8 mouse cellular contexts compared by ENCODE assay signal in the genomic region with DNA sequence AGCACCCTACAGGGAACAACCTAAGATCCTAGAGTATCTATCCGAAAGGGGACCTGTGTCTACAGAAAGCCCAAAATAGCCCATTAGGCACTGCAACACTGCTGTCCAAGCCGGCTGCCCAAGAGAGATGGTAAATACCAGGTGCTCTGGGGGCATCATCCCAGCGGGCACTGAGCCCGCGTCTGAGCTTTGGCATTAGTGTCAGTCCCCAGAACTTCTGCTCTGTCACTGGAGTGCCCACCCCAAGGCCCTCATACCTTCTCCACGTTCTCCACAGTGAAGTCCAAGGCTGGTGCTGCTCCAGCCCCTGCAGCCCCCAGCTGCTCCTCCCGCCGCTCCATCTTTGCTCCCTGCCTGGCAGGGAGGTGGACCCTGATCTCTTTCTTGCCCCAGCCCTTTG. TPM values are rescaled to one million over a fixed set of nuclear protein-coding genes. Genes with fewer than 3 reads are reported as not detected.
DNase-seq lines count a peak whose midpoint lies in the region; ATAC-seq and TF ChIP-seq lines count a peak whose summit lies in the region.

No protein-coding gene starts in this region.

- TF ChIP-seq EP300 in lung, postnatal 0 days (IDR thresholded peaks at IDR 0.05), result no peak

- peak overlapping the region; percentile 67 for H3K4me3 ChIP-seq in lung, postnatal 0 days (ENCODE audit: low read depth, low read length)
- H3K4me3 ChIP-seq in embryonic facial prominence, embryonic 13.5 days, result peak overlapping the region; percentile 66
- H3K4me3 ChIP-seq in hindbrain, embryonic 13.5 days, result peak overlapping the region; percentile 92
- peak overlapping the region; percentile 83 for H3K4me3 ChIP-seq in midbrain, embryonic 16.5 days (ENCODE audit: low read depth, low read length)

- no peak for TF ChIP-seq CTCF in lung, postnatal 0 days (IDR thresholded peaks at IDR 0.05)

- DNase-seq in lung, postnatal 0 days (ENCODE audit: low spot score), result no peak
- DNase-seq in lung, postnatal 4 days, result no peak
- DNase-seq in right cerebral cortex, postnatal 25 days, result no peak
- DNase-seq in right cerebral cortex, adult 18-20 months, result no peak
- DNase-seq in embryo, embryonic 9.5 days (ENCODE audit: extremely low spot score), result no peak

- no peaks in the 10 kb centered on the region for H3K9me3 ChIP-seq in lung, postnatal 0 days (ENCODE audit: low read length)
- no peaks in the 10 kb centered on the region for H3K9me3 ChIP-seq in embryonic facial prominence, embryonic 13.5 days
- no peaks in the 10 kb centered on the region for H3K9me3 ChIP-seq in hindbrain, embryonic 13.5 days
- H3K9me3 ChIP-seq in midbrain, embryonic 16.5 days (replicated peaks; ENCODE audit: control insufficient read depth, low read length, poor library complexity, severe bottlenecking), result no peaks in the 10 kb centered on the region

- no peak for ATAC-seq in lung, postnatal 0 days
- no peak for ATAC-seq in embryonic facial prominence, embryonic 13.5 days (ENCODE audit: insufficient number of reproducible peaks, insufficient read depth, low FRiP score, low TSS enrichment, low read depth)
- ATAC-seq in hindbrain, embryonic 13.5 days (ENCODE audit: low FRiP score), result peak; percentile 7; the same call in 1 of the 2 replicates
- ATAC-seq in midbrain, embryonic 16.5 days, result peak; percentile 5; the same call in 1 of the 2 replicates

- 13% methylated on average over 8 of the region's 8 CpGs for WGBS in lung, postnatal 0 days
- 10% methylated on average over 8 of the region's 8 CpGs for WGBS in embryonic facial prominence, embryonic 13.5 days
- 15% methylated on average over 8 of the region's 8 CpGs for WGBS in hindbrain, embryonic 13.5 days
- 16% methylated on average over 8 of the region's 8 CpGs for WGBS in midbrain, embryonic 16.5 days

- H3K4me2 ChIP-seq in lung, postnatal 0 days (replicated peaks; ENCODE audit: low read depth, low read length), result peak overlapping the region; percentile 97
- H3K4me2 ChIP-seq in embryonic facial prominence, embryonic 13.5 days, result peak overlapping the region; percentile 100
- peak overlapping the region; percentile 100 for H3K4me2 ChIP-seq in hindbrain, embryonic 13.5 days
- peak overlapping the region; percentile 99 for H3K4me2 ChIP-seq in midbrain, embryonic 16.5 days (ENCODE audit: low read length)

- no peak overlapping the region for H3K27ac ChIP-seq in lung, postnatal 0 days (ENCODE audit: low read length)
- H3K27ac ChIP-seq in embryonic facial prominence, embryonic 13.5 days, result 0 out of 2 replicates have a peak overlapping the region, but pooled peaks have one; percentile 7
- H3K27ac ChIP-seq in hindbrain, embryonic 13.5 days, result no peak overlapping the region; the same call in 1 of the 2 replicates
- no peak overlapping the region for H3K27ac ChIP-seq in midbrain, embryonic 16.5 days (ENCODE audit: low read length)

- H3K9ac ChIP-seq in lung, postnatal 0 days (replicated peaks; ENCODE audit: low read depth), result peak overlapping the region; percentile 60
- H3K9ac ChIP-seq in embryonic facial prominence, embryonic 13.5 days, result peak overlapping the region; percentile 84
- peak overlapping the region; percentile 97 for H3K9ac ChIP-seq in hindbrain, embryonic 13.5 days
- H3K9ac ChIP-seq in midbrain, embryonic 16.5 days (ENCODE audit: low read depth, low read length), result peak overlapping the region; percentile 85

- no peaks in the 10 kb centered on the region for H3K27me3 ChIP-seq in lung, postnatal 0 days (replicated peaks; ENCODE audit: insufficient read depth, low read length)
- H3K27me3 ChIP-seq in embryonic facial prominence, embryonic 13.5 days, result no peaks in the 10 kb centered on the region
- no peaks in the 10 kb centered on the region for H3K27me3 ChIP-seq in hindbrain, embryonic 13.5 days
- H3K27me3 ChIP-seq in midbrain, embryonic 16.5 days (ENCODE audit: control insufficient read depth, insufficient read depth, low read depth, low read length), result no peaks in the 10 kb centered on the region

- no peaks in the 10 kb centered on the region for H3K36me3 ChIP-seq in lung, postnatal 0 days (ENCODE audit: insufficient read depth, low read length)
- H3K36me3 ChIP-seq in embryonic facial prominence, embryonic 13.5 days, result peaks cover 29% of the 10 kb centered on the region
- H3K36me3 ChIP-seq in hindbrain, embryonic 13.5 days, result peaks cover 21% of the 10 kb centered on the region
- peaks cover 2% of the 10 kb centered on the region; the same call in 1 of the 2 replicates for H3K36me3 ChIP-seq in midbrain, embryonic 16.5 days (ENCODE audit: control insufficient read depth, insufficient read depth, low read length)

- H3K4me1 ChIP-seq in lung, postnatal 0 days (ENCODE audit: insufficient read depth, low read depth, low read length), result peaks cover 24% of the 10 kb centered on the region; the same call in 1 of the 2 replicates
- H3K4me1 ChIP-seq in embryonic facial prominence, embryonic 13.5 days, result peaks cover 41% of the 10 kb centered on the region
- H3K4me1 ChIP-seq in hindbrain, embryonic 13.5 days (replicated peaks), result peaks cover 60% of the 10 kb centered on the region
- peaks cover 45% of the 10 kb centered on the region for H3K4me1 ChIP-seq in midbrain, embryonic 16.5 days (ENCODE audit: control insufficient read depth, insufficient read depth, low read length)

RNA-seq across cellular contexts. Expression of a gene that starts 0.8 kb away (rescaled TPM):
- 32.1 and 35.6 TPM in 2 replicates for polyA plus RNA-seq in lung, postnatal 0 days (2015; fragmentation: Nextera tagmentation; extraction: Ambion mirVana)
- polyA plus RNA-seq in embryonic facial prominence, embryonic 13.5 days (2015; fragmentation: Nextera tagmentation; extraction: Ambion mirVana), result 46.0 and 47.3 TPM in 2 replicates
- polyA plus RNA-seq in hindbrain, embryonic 13.5 days (2015; fragmentation: Nextera tagmentation; extraction: Ambion mirVana), result 64.4 and 74.5 TPM in 2 replicates
- 66.9 and 69.5 TPM in 2 replicates for polyA plus RNA-seq in midbrain, embryonic 16.5 days (2015; fragmentation: Nextera tagmentation; extraction: Ambion mirVana)

RNA-seq across cellular contexts. Expression of a gene that starts 15.5 kb away (rescaled TPM):
- polyA plus RNA-seq in lung, postnatal 0 days (2015; fragmentation: Nextera tagmentation; extraction: Ambion mirVana), result 3.2 and 3.5 TPM in 2 replicates
- 3.1 and 3.6 TPM in 2 replicates for polyA plus RNA-seq in embryonic facial prominence, embryonic 13.5 days (2015; fragmentation: Nextera tagmentation; extraction: Ambion mirVana)
- polyA plus RNA-seq in hindbrain, embryonic 13.5 days (2015; fragmentation: Nextera tagmentation; extraction: Ambion mirVana), result 0.78 and 0.84 TPM in 2 replicates
- 0.75 and 0.92 TPM in 2 replicates for polyA plus RNA-seq in midbrain, embryonic 16.5 days (2015; fragmentation: Nextera tagmentation; extraction: Ambion mirVana)

RNA-seq across cellular contexts. Expression of a gene that starts 22.2 kb away (rescaled TPM):
- polyA plus RNA-seq in lung, postnatal 0 days (2015; fragmentation: Nextera tagmentation; extraction: Ambion mirVana), result 7.8 and 8.6 TPM in 2 replicates
- 19.2 and 20.2 TPM in 2 replicates for polyA plus RNA-seq in embryonic facial prominence, embryonic 13.5 days (2015; fragmentation: Nextera tagmentation; extraction: Ambion mirVana)
- 24.0 and 24.8 TPM in 2 replicates for polyA plus RNA-seq in hindbrain, embryonic 13.5 days (2015; fragmentation: Nextera tagmentation; extraction: Ambion mirVana)
- 21.2 and 23.1 TPM in 2 replicates for polyA plus RNA-seq in midbrain, embryonic 16.5 days (2015; fragmentation: Nextera tagmentation; extraction: Ambion mirVana)

RNA-seq across cellular contexts. Expression of a gene that starts 26.9 kb away (rescaled TPM):
- 346 TPM in 2 replicates for polyA plus RNA-seq in lung, postnatal 0 days (2015; fragmentation: Nextera tagmentation; extraction: Ambion mirVana)
- polyA plus RNA-seq in embryonic facial prominence, embryonic 13.5 days (2015; fragmentation: Nextera tagmentation; extraction: Ambion mirVana), result 183 and 186 TPM in 2 replicates
- 485 and 492 TPM in 2 replicates for polyA plus RNA-seq in hindbrain, embryonic 13.5 days (2015; fragmentation: Nextera tagmentation; extraction: Ambion mirVana)
- 581 and 673 TPM in 2 replicates for polyA plus RNA-seq in midbrain, embryonic 16.5 days (2015; fragmentation: Nextera tagmentation; extraction: Ambion mirVana)

RNA-seq across cellular contexts. Expression of a gene that starts 30.7 kb away (rescaled TPM):
- 7.2 and 7.7 TPM in 2 replicates for polyA plus RNA-seq in lung, postnatal 0 days (2015; fragmentation: Nextera tagmentation; extraction: Ambion mirVana)
- polyA plus RNA-seq in embryonic facial prominence, embryonic 13.5 days (2015; fragmentation: Nextera tagmentation; extraction: Ambion mirVana), result 33.8 and 38.7 TPM in 2 replicates
- 45.2 and 45.4 TPM in 2 replicates for polyA plus RNA-seq in hindbrain, embryonic 13.5 days (2015; fragmentation: Nextera tagmentation; extraction: Ambion mirVana)
- 58.8 and 65.5 TPM in 2 replicates for polyA plus RNA-seq in midbrain, embryonic 16.5 days (2015; fragmentation: Nextera tagmentation; extraction: Ambion mirVana)

Comparison
In these comparisons a context has a peak if more than half of its experiments do, and no peak if none do; other contexts are left out.
1. ATAC-seq: peak in hindbrain, embryonic 13.5 days (single experiment) and midbrain, embryonic 16.5 days (single experiment); none in lung, postnatal 0 days (single experiment) and embryonic facial prominence, embryonic 13.5 days (single experiment).
2. Peak in every context shown above with its lines, with median percentiles within 50 percentile points of each other: H3K4me2 ChIP-seq, H3K4me3 ChIP-seq and H3K9ac ChIP-seq.